Mouse (Mus musculus) intestine, postnatal 0 days (tissue): Measurements from ENCODE around the gene Prkacb. TPM values are rescaled to one million over a fixed set of nuclear protein-coding genes. Genes with fewer than 3 reads are reported as not detected.

Source experiments
- ATAC-seq: fragments of 200-750 bp; cut with Nextera tagmentation; 2 replicates; pipeline ENCODE4 v1.8.0; 2017; ENCODE audit warnings: mild to moderate bottlenecking, moderate TSS enrichment, moderate library complexity
- H3K27ac ChIP-seq: fragments of 300-500 bp; sonication (generic); 2 replicates; pipeline ENCODE4 v1.5.1; 2014; ENCODE audit warnings: mild to moderate bottlenecking, low read depth, low read length, moderate library complexity
- H3K27me3 ChIP-seq: fragments of 300-500 bp; sonication (generic); replicated peaks from 2 replicates; pipeline ENCODE4 v1.6.1; 2014; ENCODE audit warnings: low read length, mixed read lengths; ENCODE audit not compliant: control insufficient read depth, insufficient read depth
- H3K36me3 ChIP-seq: fragments of 300-500 bp; sonication (generic); 2 replicates; pipeline ENCODE4 v1.6.1; 2014; ENCODE audit warnings: mild to moderate bottlenecking, moderate library complexity; ENCODE audit not compliant: control insufficient read depth, insufficient read depth
- H3K4me1 ChIP-seq: fragments of 300-500 bp; sonication (generic); replicated peaks from 2 replicates; pipeline ENCODE4 v1.6.1; 2014; ENCODE audit warnings: antibody characterized with exemption, low read length, mixed read lengths; ENCODE audit not compliant: control insufficient read depth, insufficient read depth
- H3K4me2 ChIP-seq: fragments of 300-500 bp; sonication (generic); replicated peaks from 2 replicates; pipeline ENCODE4 v1.6.1; 2014; ENCODE audit warnings: low read depth, mild to moderate bottlenecking, moderate library complexity
- H3K4me3 ChIP-seq: fragments of 300-500 bp; sonication (generic); 2 replicates; pipeline ENCODE4 v1.5.1; 2014; ENCODE audit warnings: low read depth, low read length
- H3K9ac ChIP-seq: fragments of 300-500 bp; sonication (generic); 2 replicates; pipeline ENCODE4 v1.6.1; 2014; ENCODE audit warnings: mild to moderate bottlenecking, low read depth, low read length
- H3K9me3 ChIP-seq: fragments of 300-500 bp; sonication (generic); 2 replicates; pipeline ENCODE4 v1.6.1; 2016; ENCODE audit warnings: mixed run types; ENCODE audit not compliant: control insufficient read depth
- CTCF ChIP-seq: sonication (generic); IDR thresholded peaks from 2 replicates; pipeline ENCODE4 v1.5.1; 2016; ENCODE audit warnings: low read depth, mild to moderate bottlenecking, control low read depth, antibody characterized with exemption, moderate library complexity
- WGBS: fragments of 180-500 bp; shearing (Covaris S2); extraction: QIAGEN DNeasy Blood & Tissue Kit; methylation state at CpG from one replicate; pipeline ENCODE4 v1.1.7; 2014; 5-methylcytosine and 5-hydroxymethylcytosine counted together
- polyA plus RNA-seq: library from polyadenylated mRNA; unstranded; fragments of >200 nt; fragmentation: Nextera tagmentation; extraction: Ambion mirVana; gene quantifications from 2 replicates; pipeline ENCODE4 v1.2.1, GENCODE M21; 2015

Gene Prkacb
- polyA plus RNA-seq: 25.3 and 27.0 TPM in 2 replicates

- under 1% methylated on average over 47 of the region's 60 CpGs for WGBS
- TF ChIP-seq CTCF: no peak
- no peaks in the 10 kb centered on the region for H3K36me3 ChIP-seq
Measured at GRCm38 (mm10) chr3:146812901-146813393, at the start of gene Prkacb. Gene Prkacb, minus strand, starts transcription at chr3:146812990.

GRCm38 (mm10) chr3:146860308-146860707 is 47.5 kb upstream of the Prkacb start:
- H3K9me3 ChIP-seq: no peaks in the 10 kb centered on the region
- WGBS: 88% methylated on average over 2 of the region's 2 CpGs
- no peak for TF ChIP-seq CTCF

More at GRCm38 (mm10) chr3:146812901-146813393, at the start of gene Prkacb:
- Histone ChIP-seq H3K27ac (peak within 1 kb of the TSS; percentile 86), H3K4me1 (no peaks in the 10 kb centered on the region), H3K4me2 (peak within 1 kb of the TSS; percentile 70), H3K9me3 (no peaks in the 10 kb centered on the region), H3K4me3 (peak within 1 kb of the TSS; percentile 95), H3K27me3 (no peaks in the 10 kb centered on the region), H3K9ac (peak within 1 kb of the TSS; percentile 81)
- peak; percentile 96 for ATAC-seq

GRCm38 (mm10) chr3:146857373-146857772 is 44.6 kb upstream of the Prkacb start:
- no peak for TF ChIP-seq CTCF
- Histone ChIP-seq H3K9ac (no peak overlapping the region), H3K27me3 (no peaks in the 10 kb centered on the region), H3K27ac (no peak overlapping the region), H3K4me1 (no peaks in the 10 kb centered on the region; the same call in 1 of the 2 replicates), H3K4me3 (no peak overlapping the region), H3K9me3 (no peaks in the 10 kb centered on the region), H3K36me3 (no peaks in the 10 kb centered on the region), H3K4me2 (no peak overlapping the region)
- WGBS: 88% methylated on average over 10 of the region's 10 CpGs
- no peak for ATAC-seq

More at GRCm38 (mm10) chr3:146860308-146860707, 47.5 kb upstream of the Prkacb start:
- H3K36me3 ChIP-seq: no peaks in the 10 kb centered on the region
- H3K27me3 ChIP-seq: no peaks in the 10 kb centered on the region
- no peak overlapping the region for H3K9ac ChIP-seq
- no peak for ATAC-seq
- no peak overlapping the region for H3K4me2 ChIP-seq
- no peaks in the 10 kb centered on the region for H3K4me1 ChIP-seq
- H3K4me3 ChIP-seq: no peak overlapping the region
- no peak overlapping the region for H3K27ac ChIP-seq

- no peak overlapping the region for H3K27ac ChIP-seq
- H3K36me3 ChIP-seq: no peaks in the 10 kb centered on the region
- no peaks in the 10 kb centered on the region for H3K9me3 ChIP-seq
- no peak overlapping the region for H3K4me3 ChIP-seq
- no peak for ATAC-seq
- H3K27me3 ChIP-seq: no peaks in the 10 kb centered on the region
- H3K9ac ChIP-seq: no peak overlapping the region
- no peak overlapping the region for H3K4me2 ChIP-seq
- TF ChIP-seq CTCF: no peak
- WGBS: 77% methylated on average over 7 of the region's 7 CpGs
- H3K4me1 ChIP-seq: no peaks in the 10 kb centered on the region; the same call in 1 of the 2 replicates
Measured at GRCm38 (mm10) chr3:146854473-146855087, 41.8 kb upstream of the Prkacb start.

GRCm38 (mm10) chr3:146851966-146852891 is 39.4 kb upstream of the Prkacb start, which contains the start of gene Ttll7:
Gene Ttll7, plus strand, starts transcription at chr3:146852367.
- no peaks in the 10 kb centered on the region; the same call in 1 of the 2 replicates for H3K4me1 ChIP-seq
- no peaks in the 10 kb centered on the region for H3K27me3 ChIP-seq
- H3K36me3 ChIP-seq: no peaks in the 10 kb centered on the region
- WGBS: under 1% methylated on average over 34 of the region's 36 CpGs
- H3K9me3 ChIP-seq: no peaks in the 10 kb centered on the region
- TF ChIP-seq CTCF: no peak
- ATAC-seq: peak; percentile 93
- H3K4me3 ChIP-seq: peak within 1 kb of the TSS; percentile 61
- H3K9ac ChIP-seq: peak within 1 kb of the TSS; percentile 67
- H3K4me2 ChIP-seq: peak within 1 kb of the TSS; percentile 87
- H3K27ac ChIP-seq: no peak within 1 kb of the TSS

GRCm38 (mm10) chr3:146849360-146849759 is 36.6 kb upstream of the Prkacb start:
- no peaks in the 10 kb centered on the region; the same call in 1 of the 2 replicates for H3K4me1 ChIP-seq
- H3K9me3 ChIP-seq: no peaks in the 10 kb centered on the region
- H3K27ac ChIP-seq: no peak overlapping the region
- no peak overlapping the region for H3K4me2 ChIP-seq
- no peak for ATAC-seq
- no peak overlapping the region for H3K9ac ChIP-seq
- no peak overlapping the region for H3K4me3 ChIP-seq
- H3K27me3 ChIP-seq: no peaks in the 10 kb centered on the region
- 90% methylated on average over 7 of the region's 7 CpGs for WGBS
- TF ChIP-seq CTCF: no peak
- no peaks in the 10 kb centered on the region for H3K36me3 ChIP-seq
